Mouse (Mus musculus): Measurements from ENCODE around the gene Cacna1f.

Cacna1f gene

DNA sequence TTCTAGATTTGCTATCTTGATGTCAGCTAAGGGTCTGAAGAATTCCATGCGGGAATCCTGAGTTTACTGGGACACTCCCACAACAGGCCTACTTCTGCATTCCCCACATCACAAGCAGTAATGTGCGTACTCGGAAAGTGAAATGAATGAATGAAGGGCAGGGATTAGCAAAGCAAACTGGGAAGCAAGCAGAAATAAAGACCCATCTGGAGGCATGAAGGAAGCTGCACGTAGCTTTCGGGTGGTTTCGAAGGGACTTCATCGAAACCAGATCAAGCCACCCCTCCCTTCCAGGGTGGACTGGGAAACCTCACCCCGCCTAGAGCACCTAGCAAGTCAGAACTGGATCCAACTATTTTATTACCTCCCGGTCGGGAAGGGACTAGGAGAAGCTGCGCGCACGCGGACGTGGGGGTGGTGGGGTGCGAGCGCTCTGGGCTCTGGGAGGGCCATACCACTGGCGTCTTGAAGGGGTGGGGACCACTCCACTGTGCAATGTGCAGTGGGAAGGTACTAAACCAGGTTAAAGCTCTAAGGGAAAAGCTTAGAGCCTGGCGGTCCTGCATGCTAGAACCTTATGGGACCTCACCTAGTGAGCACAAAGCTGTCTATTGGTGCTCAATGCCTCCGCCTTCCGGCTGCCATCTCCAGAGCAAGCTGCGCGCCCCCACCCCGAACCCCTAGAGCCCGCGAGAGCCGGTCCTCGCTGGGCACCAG is 67.6 kb downstream of the Cacna1f start:
- peak; percentile 63 for ATAC-seq (ENCODE audit: low TSS enrichment)

DNA sequence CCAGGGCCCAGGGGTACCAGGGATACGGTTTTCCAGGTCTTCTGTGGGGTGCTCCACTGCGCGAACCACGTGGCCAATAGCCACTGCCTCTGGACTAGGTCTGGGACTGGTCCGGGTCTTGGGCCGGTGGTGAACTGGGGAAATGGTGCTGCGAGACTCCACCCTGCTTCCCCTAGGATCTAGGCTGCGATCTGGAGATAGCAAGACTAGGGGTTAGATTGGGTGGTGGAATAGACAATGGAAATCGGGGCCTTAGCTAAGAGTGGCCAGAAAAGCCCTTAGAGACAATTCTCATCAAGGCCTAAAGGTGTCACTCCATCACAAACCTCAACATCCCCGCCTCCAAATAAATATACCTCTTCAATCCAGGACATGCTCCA is 68.1 kb downstream of the Cacna1f start:
- no peak for ATAC-seq (ENCODE audit: low TSS enrichment)

DNA sequence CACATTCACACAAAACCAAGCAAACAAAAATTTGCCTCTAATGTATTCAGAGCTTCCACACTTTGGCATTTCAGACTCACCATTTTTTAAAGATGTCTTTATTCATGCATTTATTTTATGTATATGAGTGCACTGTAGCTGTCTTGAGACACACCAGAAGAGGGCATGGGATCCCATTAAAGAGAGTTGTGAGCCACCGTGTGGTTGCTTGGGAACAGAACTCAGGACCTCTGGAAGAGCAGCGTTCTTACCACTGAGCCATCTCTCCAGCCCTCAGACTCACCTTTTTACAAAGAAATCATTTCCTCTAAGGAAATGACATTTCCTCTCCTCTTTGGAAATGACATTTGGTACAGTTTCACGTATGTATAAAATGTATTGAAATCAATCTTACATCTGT is 72.1 kb downstream of the Cacna1f start:
- ATAC-seq (ENCODE audit: low TSS enrichment) = no peak

DNA sequence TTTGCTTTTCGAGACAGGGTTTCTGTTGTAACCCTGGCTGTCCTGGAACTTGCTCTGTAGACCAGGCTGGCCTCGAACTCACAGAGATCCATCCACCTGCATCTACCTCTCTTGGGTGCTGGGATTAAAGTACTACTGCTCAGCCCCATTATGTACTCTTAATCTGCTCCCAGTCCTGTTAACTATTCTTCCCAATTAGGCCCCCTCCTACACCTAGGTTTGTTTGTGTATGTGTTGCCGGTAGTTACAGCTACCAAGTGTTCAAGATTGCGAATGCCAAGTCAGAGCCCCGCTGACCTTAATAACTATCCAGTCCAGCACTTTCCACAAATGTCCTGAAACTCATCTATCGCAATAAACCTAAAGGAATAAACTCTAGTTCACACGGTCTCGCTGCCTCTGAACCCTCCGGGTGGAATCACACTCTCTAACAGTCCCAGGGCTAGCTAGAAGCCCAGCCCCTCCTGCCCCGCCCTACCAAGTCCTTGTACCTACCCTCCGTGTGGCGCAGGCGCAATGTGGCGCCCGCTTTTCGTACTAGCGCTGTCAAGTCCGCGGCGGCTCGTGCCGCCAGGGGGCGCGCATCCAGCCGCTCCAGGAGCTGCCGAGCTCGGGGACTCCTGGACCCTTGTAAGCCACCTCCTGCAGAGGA is 72.6 kb downstream of the Cacna1f start:
- peak; percentile 98 for ATAC-seq (ENCODE audit: low TSS enrichment)

DNA sequence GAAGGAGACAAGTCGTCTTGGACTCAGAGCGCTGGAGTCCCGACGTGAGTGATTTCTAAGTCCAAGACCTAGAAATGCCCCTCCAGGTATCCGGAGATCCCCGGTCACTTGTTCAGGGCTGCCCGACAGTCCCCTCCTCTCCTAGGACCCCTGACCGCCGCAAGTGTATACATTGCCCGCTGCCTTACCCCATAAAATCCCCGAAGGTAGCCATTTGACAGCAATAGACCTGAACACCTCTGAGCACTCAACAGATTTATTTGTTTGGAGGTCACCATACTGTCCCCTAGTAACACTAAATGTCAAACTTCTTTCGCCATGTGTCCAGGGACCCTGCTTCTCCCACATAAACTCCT is 73.2 kb downstream of the Cacna1f start:
- ATAC-seq (ENCODE audit: low TSS enrichment) = no peak

DNA sequence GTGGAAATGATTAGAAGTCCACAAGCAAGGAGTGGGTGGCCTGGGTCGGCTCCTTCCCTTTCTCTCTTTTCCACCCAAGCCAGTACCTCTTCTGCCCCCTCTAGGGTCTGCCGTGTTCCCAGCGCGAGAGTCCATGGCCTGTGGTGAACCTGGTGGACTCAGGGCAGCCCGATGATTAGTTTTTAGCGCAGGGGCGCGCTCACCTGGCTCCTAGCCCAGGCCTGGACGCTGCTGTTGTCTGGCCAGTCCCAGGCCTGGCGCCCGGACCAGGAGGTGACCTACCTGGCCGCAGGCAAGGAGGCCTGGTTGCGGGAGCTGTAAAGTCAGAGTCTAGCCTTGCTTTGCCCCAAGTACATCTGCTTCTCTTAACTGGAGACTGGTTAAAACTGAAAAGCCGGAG is 74.0 kb downstream of the Cacna1f start, which contains the start of gene Magix:
Gene Magix (minus strand): TSS at position 388 of the 400 bp plus-strand sequence.
- ATAC-seq (ENCODE audit: low TSS enrichment) = no peak

Measured in frontal cortex, adult (tissue).